Mouse (Mus musculus): ENCODE measurements around the gene Gabrr3.

Gene Gabrr3

GRCm38 (mm10) chr16:59469846-59470245 is 62.7 kb downstream of the Gabrr3 start:
- no peak for DNase-seq (ENCODE audit: low spot score in 2 of 2)

GRCm38 (mm10) chr16:59471637-59472278 is 64.6 kb downstream of the Gabrr3 start, which contains the start of gene Riox2:
Gene Riox2 (plus strand): TSS chr16:59471775.
- DNase-seq (ENCODE audit: low spot score in 2 of 2) = peak; percentile 80 to 82

- no peak for DNase-seq (ENCODE audit: low spot score in 2 of 2)
Measured at GRCm38 (mm10) chr16:59472546-59472945, 65.4 kb downstream of the Gabrr3 start.

- DNase-seq (ENCODE audit: low spot score in 2 of 2) = peak; percentile 43 to 60
Measured at GRCm38 (mm10) chr16:59474788-59475187, 67.7 kb downstream of the Gabrr3 start.

- DNase-seq (ENCODE audit: low spot score in 2 of 2) = no peak
Measured at GRCm38 (mm10) chr16:59477955-59478354, 70.8 kb downstream of the Gabrr3 start.

- DNase-seq (ENCODE audit: low spot score in 2 of 2) = no peak
Measured at GRCm38 (mm10) chr16:59487239-59487638, 80.1 kb downstream of the Gabrr3 start.

GRCm38 (mm10) chr16:59487975-59488548 is 80.9 kb downstream of the Gabrr3 start:
- no peak for DNase-seq (ENCODE audit: low spot score in 2 of 2)

GRCm38 (mm10) chr16:59493199-59493598 is 86.1 kb downstream of the Gabrr3 start:
- no peak for DNase-seq (ENCODE audit: low spot score in 2 of 2)

- no peak for DNase-seq (ENCODE audit: low spot score in 2 of 2)
Measured at GRCm38 (mm10) chr16:59497947-59498346, 90.8 kb downstream of the Gabrr3 start.

GRCm38 (mm10) chr16:59499180-59499579 is 92.0 kb downstream of the Gabrr3 start:
- no peak for DNase-seq (ENCODE audit: low spot score in 2 of 2)

- DNase-seq (ENCODE audit: low spot score in 2 of 2) = no peak
Measured at GRCm38 (mm10) chr16:59509830-59510229, 102.7 kb downstream of the Gabrr3 start.

All from right cerebral cortex, postnatal 10 days (tissue).